Mouse (Mus musculus): ENCODE data around the gene Rp2. TPM values are rescaled to one million over a fixed set of nuclear protein-coding genes. Genes with fewer than 3 reads are reported as not detected.
A peak's percentile ranks its signal among the peaks of the same experiment; 100 is the strongest.
"Not testable (repeated sequence)": the region's sequence is repeated elsewhere in the genome, so short reads cannot be mapped to it uniquely, and the experiment has no call there.

Gene Rp2
- polyA plus RNA-seq, 1 experiment from 2014 or later, result 18.8 TPM

DNA sequence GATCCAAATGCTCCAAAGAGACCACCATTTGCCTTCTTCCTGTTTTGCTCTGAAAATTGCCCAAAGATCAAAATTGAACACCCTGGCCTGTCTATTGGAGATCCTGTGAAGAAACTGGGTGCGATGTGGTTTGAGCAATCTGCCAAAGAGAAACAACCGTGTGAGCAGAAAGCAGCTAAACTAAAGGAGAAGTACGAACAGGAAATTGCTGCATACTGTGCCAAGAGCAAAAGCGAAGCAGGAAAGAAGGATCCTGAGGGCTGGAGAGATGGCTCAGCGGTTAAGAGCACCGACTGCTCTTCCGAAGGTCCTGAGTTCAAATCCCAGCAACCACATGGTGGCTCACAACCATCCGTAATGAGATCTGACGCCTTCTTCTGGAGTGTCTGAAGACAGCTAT is 27.7 kb downstream of the Rp2 start:
- H3K9ac ChIP-seq; H3K27me3 ChIP-seq; H3K4me1 ChIP-seq; ATAC-seq (replicated peaks; ENCODE audit: low FRiP score); H3K9me3 ChIP-seq (replicated peaks); H3K4me2 ChIP-seq; H3K27ac ChIP-seq; H3K4me3 ChIP-seq (replicated peaks); H3K36me3 ChIP-seq: not testable (repeated sequence)
- WGBS, result 91% methylated on average over 9 of the region's 9 CpGs

DNA sequence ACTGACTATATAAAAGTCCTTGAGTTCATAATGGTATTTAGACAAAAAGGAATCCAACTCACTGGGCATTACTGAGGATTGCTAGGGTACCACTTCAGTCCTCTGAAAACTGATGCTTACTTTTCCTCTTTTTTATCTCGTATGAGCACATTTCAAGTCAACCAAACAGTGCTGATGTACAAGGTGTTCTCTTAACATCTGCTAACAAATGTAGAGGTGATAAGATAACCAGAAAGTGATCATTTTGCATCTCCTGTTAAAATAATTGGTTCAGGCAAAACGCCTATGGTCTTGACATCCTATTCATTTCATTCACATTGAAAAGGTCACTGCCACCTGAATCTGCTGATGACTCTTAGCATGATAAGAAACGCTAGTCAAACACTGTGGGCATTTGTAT is 28.7 kb downstream of the Rp2 start:
- Histone ChIP-seq H3K9ac (no peak overlapping the region), H3K4me2 (no peak overlapping the region), H3K27ac (no peak overlapping the region), H3K36me3 (no peaks in the 10 kb centered on the region), H3K4me1 (no peaks in the 10 kb centered on the region), H3K4me3 (replicated peaks) (no peak overlapping the region), H3K9me3 (replicated peaks) (no peaks in the 10 kb centered on the region), H3K27me3 (no peaks in the 10 kb centered on the region)
- 74% methylated on average over 3 of the region's 3 CpGs for WGBS
- ATAC-seq (replicated peaks; ENCODE audit: low FRiP score), result no peak

DNA sequence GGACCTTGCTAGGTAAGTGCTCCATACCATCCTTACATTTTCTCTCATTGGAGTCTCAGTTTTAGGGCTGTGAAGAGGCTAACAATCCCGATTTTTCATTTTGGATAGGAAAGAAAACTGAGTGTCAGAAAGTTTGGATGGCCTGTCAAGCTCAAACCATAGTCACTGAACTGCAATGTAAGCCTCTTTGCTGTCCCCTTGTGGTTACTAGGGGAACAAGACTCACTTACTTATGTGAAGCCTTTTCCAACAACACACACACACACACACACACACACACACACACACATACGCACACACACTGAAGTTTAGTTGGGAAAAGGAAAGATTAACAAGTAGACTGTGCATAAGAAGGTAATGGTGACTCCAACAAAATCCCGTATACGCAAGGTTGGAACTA is 39.8 kb downstream of the Rp2 start:
- no peaks in the 10 kb centered on the region for H3K36me3 ChIP-seq
- H3K4me1 ChIP-seq, result no peaks in the 10 kb centered on the region
- 81% methylated on average over 4 of the region's 4 CpGs for WGBS
- no peaks in the 10 kb centered on the region for H3K27me3 ChIP-seq
- no peak overlapping the region for H3K9ac ChIP-seq
- no peak overlapping the region for H3K4me3 ChIP-seq (replicated peaks)
- ATAC-seq (replicated peaks; ENCODE audit: low FRiP score), result no peak
- no peak overlapping the region for H3K4me2 ChIP-seq
- H3K9me3 ChIP-seq (replicated peaks), result no peaks in the 10 kb centered on the region
- no peak overlapping the region for H3K27ac ChIP-seq

DNA sequence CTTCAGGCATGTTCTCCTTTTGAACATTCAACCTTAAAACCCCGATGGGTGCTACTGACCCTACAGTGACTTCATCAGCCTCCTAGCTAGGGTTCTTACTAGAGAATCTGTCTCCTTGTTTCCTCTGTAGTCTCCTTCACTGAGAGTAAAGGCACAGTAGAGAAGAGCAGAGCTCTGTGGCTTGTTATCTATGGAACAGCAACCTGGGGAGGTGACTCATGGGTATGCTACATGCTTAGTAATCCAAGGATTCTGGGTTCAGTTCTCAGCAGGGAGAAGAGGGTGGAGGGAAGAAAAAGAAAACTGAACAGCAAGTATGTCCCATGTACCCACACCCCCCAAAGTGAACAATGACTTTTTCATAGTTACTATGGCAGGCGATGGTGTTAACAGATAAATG is 42.6 kb downstream of the Rp2 start:
- no peaks in the 10 kb centered on the region for H3K9me3 ChIP-seq (replicated peaks)
- no peaks in the 10 kb centered on the region for H3K27me3 ChIP-seq
- no peak for ATAC-seq (replicated peaks; ENCODE audit: low FRiP score)
- no peak overlapping the region for H3K4me2 ChIP-seq
- no peak overlapping the region for H3K4me3 ChIP-seq (replicated peaks)
- no peaks in the 10 kb centered on the region for H3K4me1 ChIP-seq
- no peak overlapping the region for H3K9ac ChIP-seq
- no peak overlapping the region for H3K27ac ChIP-seq
- no peaks in the 10 kb centered on the region for H3K36me3 ChIP-seq
- WGBS, result 88% methylated on average over 2 of the region's 2 CpGs

DNA sequence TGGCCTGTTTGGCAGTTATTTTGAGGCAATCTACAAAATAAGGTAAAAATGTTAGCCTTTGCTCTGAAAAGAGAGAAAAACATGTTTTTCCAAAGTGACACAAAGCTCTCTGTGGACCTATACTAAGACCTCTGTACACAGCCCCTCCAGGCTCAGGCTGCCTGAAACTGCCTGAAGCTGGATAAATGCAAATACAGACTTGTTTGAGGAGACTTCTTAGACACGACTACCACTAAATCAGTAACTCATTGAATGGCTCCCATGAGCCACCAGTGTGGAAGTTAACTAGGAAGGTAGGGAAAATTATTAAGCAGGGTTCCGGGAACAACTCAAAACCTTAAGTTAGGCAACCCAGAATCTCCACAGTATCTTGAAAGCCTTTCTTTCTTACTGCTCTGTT is 43.4 kb downstream of the Rp2 start:
- Histone ChIP-seq H3K4me2 (no peak overlapping the region), H3K4me1 (no peaks in the 10 kb centered on the region), H3K27ac (peak overlapping the region; percentile 45; the same call in 1 of the 2 replicates), H3K4me3 (replicated peaks) (no peak overlapping the region), H3K36me3 (no peaks in the 10 kb centered on the region), H3K27me3 (no peaks in the 10 kb centered on the region), H3K9ac (no peak overlapping the region), H3K9me3 (replicated peaks) (no peaks in the 10 kb centered on the region)
- peak; percentile 62; the same call in 1 of the 2 replicates for ATAC-seq (replicated peaks; ENCODE audit: low FRiP score)
- WGBS, result 63% methylated on average over 2 of the region's 2 CpGs

DNA sequence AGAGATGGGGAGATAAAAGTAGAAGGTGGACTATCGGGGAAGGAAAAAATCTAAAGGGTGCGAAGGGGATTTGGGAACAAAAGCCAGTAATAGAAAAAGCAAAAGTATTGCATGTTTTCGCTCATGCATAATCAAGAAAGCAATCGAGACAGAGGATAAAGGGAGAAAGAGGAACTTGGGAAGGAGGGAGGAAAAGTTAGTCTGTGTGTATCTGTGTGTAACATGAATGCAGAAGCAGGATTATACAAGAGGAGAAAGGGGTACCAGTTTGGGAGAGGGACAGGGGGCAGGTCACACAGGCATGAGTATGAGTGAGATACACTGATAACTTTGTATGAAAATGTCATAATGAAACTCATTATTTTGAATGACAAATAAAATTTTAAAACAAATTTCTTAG is 47.1 kb downstream of the Rp2 start:
- ATAC-seq (replicated peaks; ENCODE audit: low FRiP score), result no peak
- Histone ChIP-seq H3K27me3 (no peaks in the 10 kb centered on the region), H3K9ac (no peak overlapping the region), H3K27ac (no peak overlapping the region), H3K9me3 (replicated peaks) (no peaks in the 10 kb centered on the region), H3K4me3 (replicated peaks) (no peak overlapping the region), H3K4me1 (no peaks in the 10 kb centered on the region), H3K36me3 (no peaks in the 10 kb centered on the region), H3K4me2 (no peak overlapping the region)
- WGBS, result 86% methylated on average over 4 of the region's 4 CpGs

DNA sequence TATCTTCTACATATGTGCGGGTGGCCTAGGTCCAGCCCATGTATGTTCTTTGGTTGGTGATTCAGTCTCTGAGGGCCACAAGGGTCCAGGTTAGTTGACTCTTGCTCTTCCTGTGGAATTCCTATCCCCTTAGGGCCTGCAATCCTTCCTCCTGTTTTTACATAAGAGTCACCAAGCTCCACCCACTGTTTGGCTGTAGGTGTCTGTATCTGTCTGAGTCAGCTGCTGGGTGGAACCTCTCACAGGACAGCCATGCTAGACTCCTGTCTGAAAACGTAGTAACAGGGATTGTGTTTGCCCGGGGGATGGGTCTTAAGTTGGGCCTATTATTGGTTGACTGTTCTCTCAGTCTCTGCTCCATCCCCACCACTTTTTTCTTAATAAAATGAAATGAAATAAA is 47.9 kb downstream of the Rp2 start:
- WGBS, result 72% methylated on average over 3 of the region's 3 CpGs
- H3K4me2 ChIP-seq, result no peak overlapping the region
- no peaks in the 10 kb centered on the region for H3K9me3 ChIP-seq (replicated peaks)
- no peak overlapping the region for H3K27ac ChIP-seq
- H3K36me3 ChIP-seq, result no peaks in the 10 kb centered on the region
- no peaks in the 10 kb centered on the region for H3K27me3 ChIP-seq
- ATAC-seq (replicated peaks; ENCODE audit: low FRiP score), result no peak
- H3K9ac ChIP-seq, result no peak overlapping the region
- no peak overlapping the region for H3K4me3 ChIP-seq (replicated peaks)
- no peaks in the 10 kb centered on the region for H3K4me1 ChIP-seq

DNA sequence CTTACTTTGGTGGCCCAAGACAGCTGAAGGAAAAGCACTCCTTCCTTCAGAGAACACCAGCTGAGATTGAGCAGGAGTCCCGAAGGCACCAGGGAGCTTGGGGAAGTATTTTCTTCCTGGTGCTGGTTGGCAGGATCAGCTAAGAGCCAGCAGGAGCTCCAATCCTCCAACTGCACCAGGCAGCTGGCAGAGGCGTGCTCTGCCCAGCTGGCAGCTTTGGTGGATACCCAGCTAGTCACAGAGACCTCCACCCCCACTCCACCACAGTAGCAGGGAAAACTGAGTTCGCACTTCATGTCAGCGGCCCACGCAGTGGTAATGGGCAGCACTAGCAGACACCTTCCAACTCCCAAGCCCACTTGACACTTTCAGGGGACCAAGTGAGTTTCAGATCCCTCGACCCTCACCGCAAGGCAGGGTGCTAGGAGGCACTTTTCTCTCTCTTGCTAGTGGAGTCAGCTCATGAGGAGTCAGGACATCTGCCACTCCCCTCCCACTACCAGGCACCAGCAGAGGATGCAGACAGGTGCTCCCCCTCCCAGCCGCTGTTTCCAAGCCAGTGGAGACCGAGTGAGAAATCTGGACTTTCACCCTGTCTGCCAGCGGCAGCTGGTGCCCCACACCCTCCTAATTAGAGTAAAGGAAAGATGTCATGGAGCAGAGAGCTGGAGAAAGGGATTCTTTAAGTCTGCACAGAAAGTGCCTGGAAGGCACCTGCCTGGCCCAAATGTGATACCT is 50.8 kb downstream of the Rp2 start:
- ATAC-seq (replicated peaks; ENCODE audit: low FRiP score), result peak; percentile 79

DNA sequence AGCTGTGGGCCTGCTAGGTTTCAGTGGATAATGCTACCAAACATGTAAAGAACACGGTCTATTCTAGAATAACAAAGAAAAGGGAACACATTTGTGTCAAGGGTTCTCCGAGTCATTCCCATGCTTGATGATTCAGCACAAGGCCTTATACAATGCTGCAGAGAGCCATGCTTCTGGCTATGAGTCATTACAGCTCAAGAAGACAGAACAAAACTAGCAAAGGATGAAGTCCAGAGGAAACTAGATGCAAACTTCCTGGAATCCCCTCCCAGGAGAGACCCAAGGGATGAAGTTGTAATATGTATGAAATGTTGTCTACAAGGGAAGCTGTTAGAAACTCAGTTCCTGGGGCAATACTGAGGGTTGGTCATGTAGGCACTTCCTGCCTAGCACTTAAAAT is 54.2 kb downstream of the Rp2 start:
- no peak overlapping the region for H3K4me3 ChIP-seq (replicated peaks)

More for the DNA sequence above, 50.8 kb downstream of the Rp2 start:
- Histone ChIP-seq H3K27ac (0 out of 2 replicates have a peak overlapping the region, but pooled peaks have one; percentile 6), H3K27me3 (no peaks in the 10 kb centered on the region), H3K4me3 (replicated peaks) (no peak overlapping the region), H3K36me3 (no peaks in the 10 kb centered on the region), H3K9me3 (replicated peaks) (no peaks in the 10 kb centered on the region), H3K4me2 (no peak overlapping the region), H3K9ac (no peak overlapping the region), H3K4me1 (no peaks in the 10 kb centered on the region)
- WGBS, result 60% methylated on average over 10 of the region's 10 CpGs

DNA sequence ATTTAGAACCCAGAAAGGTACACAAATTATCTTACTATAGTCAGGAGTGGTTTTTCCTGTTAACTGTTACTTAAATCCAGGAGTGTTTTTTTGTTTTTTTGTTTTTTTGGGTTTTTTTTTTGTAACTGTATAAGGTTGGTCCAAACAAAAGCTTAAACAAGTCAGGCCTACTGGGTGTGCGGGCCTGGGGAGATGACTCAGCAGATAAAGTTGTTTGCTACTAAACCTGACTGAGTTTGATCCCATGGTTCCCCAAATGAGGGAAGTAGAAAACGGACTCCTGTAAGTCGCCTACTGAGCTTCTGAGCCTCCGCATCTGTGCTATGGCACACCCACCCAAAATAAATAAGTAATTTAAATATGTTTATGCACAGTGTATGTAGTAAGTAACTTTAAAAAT is 55.3 kb downstream of the Rp2 start:
- no peaks in the 10 kb centered on the region for H3K36me3 ChIP-seq
- H3K27me3 ChIP-seq, result no peaks in the 10 kb centered on the region
- H3K9me3 ChIP-seq (replicated peaks), result no peaks in the 10 kb centered on the region
- H3K27ac ChIP-seq, result no peak overlapping the region
- H3K4me1 ChIP-seq, result no peaks in the 10 kb centered on the region
- H3K4me3 ChIP-seq (replicated peaks), result no peak overlapping the region
- WGBS, result 86% methylated on average over 4 of the region's 4 CpGs
- ATAC-seq (replicated peaks; ENCODE audit: low FRiP score), result no peak
- H3K9ac ChIP-seq, result no peak overlapping the region
- no peak overlapping the region for H3K4me2 ChIP-seq

More for the DNA sequence above, 54.2 kb downstream of the Rp2 start:
- Histone ChIP-seq H3K4me1 (no peaks in the 10 kb centered on the region), H3K36me3 (no peaks in the 10 kb centered on the region), H3K4me2 (no peak overlapping the region), H3K27me3 (no peaks in the 10 kb centered on the region), H3K27ac (no peak overlapping the region), H3K9ac (no peak overlapping the region), H3K9me3 (replicated peaks) (no peaks in the 10 kb centered on the region)
- 91% methylated on average over 2 of the region's 2 CpGs for WGBS
- ATAC-seq (replicated peaks; ENCODE audit: low FRiP score), result no peak

DNA sequence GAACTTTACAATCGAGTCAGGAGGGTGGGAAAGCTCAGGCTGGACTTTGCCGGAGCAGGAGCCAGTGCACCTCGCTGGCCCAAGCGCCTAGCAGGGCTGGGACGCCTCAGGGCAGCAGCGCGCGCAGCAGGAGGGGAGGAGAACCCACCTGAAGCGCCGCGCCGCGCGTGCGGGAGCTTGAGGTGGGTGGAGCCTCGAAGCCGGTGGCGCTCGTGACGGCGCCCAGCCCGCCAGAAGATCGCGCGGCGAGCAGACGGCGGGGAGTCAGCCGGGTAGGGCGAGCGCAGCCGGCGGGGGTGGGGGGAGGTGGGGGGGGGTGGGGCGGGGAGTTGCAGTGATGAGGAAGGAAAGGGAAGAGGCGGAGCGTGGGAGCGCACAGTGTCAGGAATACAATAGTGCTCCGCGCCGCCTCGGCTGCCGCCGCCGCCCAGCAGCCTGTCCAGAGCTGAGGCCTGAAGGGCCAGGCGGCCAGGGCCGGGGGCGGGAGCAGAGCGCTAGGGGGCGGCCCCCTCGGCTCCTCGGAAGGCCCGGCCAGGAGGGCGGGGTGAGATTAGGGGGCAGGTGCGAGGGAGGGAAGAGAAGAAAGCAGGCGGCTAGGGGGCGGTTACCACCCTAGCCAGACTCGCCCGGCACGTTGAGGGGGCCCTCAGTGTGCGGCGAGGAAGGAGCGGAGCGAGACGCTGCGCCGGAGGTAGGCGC is 61.0 kb downstream of the Rp2 start, which contains the start of gene Jade3:
Jade3 (plus strand) TSS at position 549 of the 699 bp plus-strand sequence.
- Histone ChIP-seq H3K4me1 (no peaks in the 10 kb centered on the region), H3K27ac (peak within 1 kb of the TSS; percentile 81), H3K4me3 (replicated peaks) (peak within 1 kb of the TSS; percentile 62), H3K9me3 (replicated peaks) (no peaks in the 10 kb centered on the region), H3K4me2 (peak within 1 kb of the TSS; percentile 60), H3K27me3 (no peaks in the 10 kb centered on the region), H3K9ac (peak within 1 kb of the TSS; percentile 66), H3K36me3 (peaks cover 3% of the 10 kb centered on the region; the same call in 1 of the 2 replicates)
- WGBS, result 15% methylated on average over 36 of the region's 67 CpGs
- peak; percentile 99 for ATAC-seq (replicated peaks; ENCODE audit: low FRiP score)

DNA sequence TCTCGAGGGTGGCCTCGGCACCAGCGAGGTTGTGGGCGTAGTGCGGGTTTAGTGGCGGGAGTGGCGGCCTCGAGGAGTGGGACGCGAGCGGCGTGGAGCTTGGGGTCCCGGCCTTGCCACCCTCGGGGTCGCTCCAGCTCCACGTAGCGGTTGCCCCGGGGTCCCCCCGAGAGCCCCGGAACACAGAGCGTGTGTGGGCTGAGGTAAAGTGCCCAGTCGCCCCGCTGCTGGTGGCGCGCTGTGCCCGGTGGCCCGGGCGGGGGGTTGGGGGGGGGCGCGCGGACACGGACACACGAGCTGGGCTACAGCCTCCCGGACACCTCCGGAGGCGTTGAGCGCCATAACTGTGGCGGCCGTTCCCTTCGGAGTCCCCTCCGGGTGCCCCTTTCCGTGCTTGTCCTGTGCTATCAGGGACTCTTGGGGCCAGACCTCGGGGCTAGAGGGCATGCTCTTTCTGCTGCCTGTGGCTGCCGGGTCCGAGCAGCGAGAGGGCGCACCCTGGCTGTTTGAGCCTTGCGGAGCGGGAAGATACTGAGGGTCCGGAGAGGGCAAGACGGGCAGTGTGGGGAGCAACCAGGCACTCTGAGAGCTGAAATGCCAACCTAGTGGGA is 61.7 kb downstream of the Rp2 start:
- H3K27me3 ChIP-seq, result no peaks in the 10 kb centered on the region
- no peaks in the 10 kb centered on the region for H3K9me3 ChIP-seq (replicated peaks)
- WGBS, result 17% methylated on average over 51 of the region's 51 CpGs
- no peaks in the 10 kb centered on the region for H3K4me1 ChIP-seq
- peak overlapping the region; percentile 62 for H3K4me3 ChIP-seq (replicated peaks)
- peak; percentile 34 for ATAC-seq (replicated peaks; ENCODE audit: low FRiP score)
- peak overlapping the region; percentile 60 for H3K4me2 ChIP-seq
- H3K9ac ChIP-seq, result peak overlapping the region; percentile 66
- peaks cover 3% of the 10 kb centered on the region; the same call in 1 of the 2 replicates for H3K36me3 ChIP-seq
- H3K27ac ChIP-seq, result peak overlapping the region; percentile 81

All from kidney, embryonic 15.5 days (tissue).